8 mouse cellular contexts compared by ENCODE assay signal in the genomic region with DNA sequence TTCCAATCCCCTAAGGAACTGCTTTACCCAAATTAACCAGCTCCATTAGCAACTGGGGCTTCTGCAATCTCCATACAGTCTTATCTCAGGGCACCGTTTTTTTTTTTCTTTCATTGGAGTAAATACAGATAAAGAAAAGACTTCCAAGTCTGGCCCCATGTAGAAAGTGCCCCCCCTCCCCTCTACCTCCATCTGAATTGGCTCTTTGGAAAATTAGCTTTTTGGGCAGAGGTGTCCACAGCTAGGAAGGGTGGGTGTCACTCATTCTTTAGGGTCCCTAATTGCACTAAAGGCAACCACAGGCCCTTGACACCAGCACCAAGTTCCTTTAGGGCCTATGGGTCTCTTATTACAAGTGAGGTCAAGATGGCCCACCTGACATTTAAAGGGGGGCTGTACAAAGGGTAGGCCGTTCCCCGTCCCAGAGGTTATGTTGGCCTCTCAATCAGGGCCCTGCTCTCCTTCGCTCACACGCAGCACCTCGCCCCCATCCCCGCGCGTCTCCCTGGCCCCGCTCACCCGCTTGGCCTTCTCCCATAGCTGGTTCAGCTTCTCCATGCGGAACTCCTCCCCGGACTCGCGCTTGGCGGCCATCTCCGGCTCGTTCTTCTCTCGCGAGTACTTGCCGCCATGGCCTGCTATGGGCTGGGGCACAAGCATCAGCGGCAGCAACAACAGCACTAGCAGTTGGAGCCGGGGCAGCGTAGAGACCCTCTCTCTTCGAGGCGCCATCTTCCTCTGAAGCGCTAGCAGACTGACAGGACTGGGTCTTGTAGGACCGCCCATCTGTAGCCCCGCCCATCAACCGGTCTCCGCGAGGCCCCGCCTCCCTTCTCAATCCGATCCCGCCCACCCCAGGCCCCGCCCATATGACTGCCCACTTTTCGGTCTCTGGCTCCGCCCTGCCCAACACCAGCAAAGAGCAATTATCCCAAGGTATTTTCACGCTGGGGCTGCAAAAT. TPM values are rescaled to one million over a fixed set of nuclear protein-coding genes. Genes with fewer than 3 reads are reported as not detected.
DNase-seq lines count a peak whose midpoint lies in the region; ATAC-seq and TF ChIP-seq lines count a peak whose summit lies in the region.

Lrpap1 (minus strand) TSS at position 807 of the 962 bp plus-strand sequence.

- peak within 1 kb of the TSS; percentile 71 for H3K27ac ChIP-seq in heart, embryonic 11.5 days (ENCODE audit: low read depth, low read length)
- peak within 1 kb of the TSS; percentile 54 for H3K27ac ChIP-seq in kidney, embryonic 16.5 days (ENCODE audit: low read length)
- H3K27ac ChIP-seq in liver, adult 2 months (replicated peaks; ENCODE audit: insufficient read depth, low read depth, low read length), result peak within 1 kb of the TSS; percentile 33

- H3K36me3 ChIP-seq in C2C12 (ENCODE audit: control insufficient read depth, insufficient read depth), result no peaks in the 10 kb centered on the region
- peaks cover 35% of the 10 kb centered on the region for H3K36me3 ChIP-seq in erythroblast, embryonic 14.5 days (ENCODE audit: control insufficient read depth)
- peaks cover 7% of the 10 kb centered on the region; the same call in 1 of the 2 replicates for H3K36me3 ChIP-seq in heart, embryonic 11.5 days (ENCODE audit: control insufficient read depth, insufficient read depth, low read length)
- H3K36me3 ChIP-seq in kidney, embryonic 16.5 days (ENCODE audit: insufficient read depth, low read length), result peaks cover 18% of the 10 kb centered on the region
- H3K36me3 ChIP-seq in liver, adult 2 months (ENCODE audit: control insufficient read depth, insufficient read depth, low read length), result no peaks in the 10 kb centered on the region; the same call in 1 of the 2 replicates
- H3K36me3 ChIP-seq in myocyte (ENCODE audit: control insufficient read depth, insufficient read depth), result peaks cover 13% of the 10 kb centered on the region
- H3K36me3 ChIP-seq in splenic B cell, adult 2 months (ENCODE audit: control insufficient read depth, insufficient read depth, low read length, poor library complexity, severe bottlenecking), result peaks cover 2% of the 10 kb centered on the region

- H3K79me2 ChIP-seq in C2C12 (ENCODE audit: control insufficient read depth, insufficient read depth) (no peaks in the 10 kb centered on the region), myocyte (ENCODE audit: control insufficient read depth, insufficient read depth) (peaks cover 4% of the 10 kb centered on the region)
- H3K79me2 ChIP-seq in liver, adult 2 months (ENCODE audit: control insufficient read depth, insufficient read depth, low read length), result peaks cover 10% of the 10 kb centered on the region

- no peaks in the 10 kb centered on the region for H3K9me3 ChIP-seq in erythroblast, embryonic 14.5 days (ENCODE audit: control insufficient read depth, low read length)
- no peaks in the 10 kb centered on the region for H3K9me3 ChIP-seq in heart, embryonic 11.5 days (replicated peaks; ENCODE audit: control insufficient read depth, low read length)
- no peaks in the 10 kb centered on the region for H3K9me3 ChIP-seq in kidney, embryonic 16.5 days (ENCODE audit: low read length)

- H3ac ChIP-seq in C2C12 (ENCODE audit: control insufficient read depth, insufficient read length, low read depth) (peak within 1 kb of the TSS; percentile 80), myocyte (ENCODE audit: control insufficient read depth, insufficient read length) (peak within 1 kb of the TSS; percentile 12)

- WGBS in heart, embryonic 11.5 days (ENCODE audit: insufficient replicate concordance), result under 1% methylated on average over 39 of the region's 39 CpGs
- WGBS in kidney, embryonic 16.5 days, result under 1% methylated on average over 39 of the region's 39 CpGs
- under 1% methylated on average over 39 of the region's 39 CpGs for WGBS in liver, adult 2 months

- peak within 1 kb of the TSS; percentile 86 for H3K9ac ChIP-seq in heart, embryonic 11.5 days (ENCODE audit: low read depth, low read length)
- peak within 1 kb of the TSS; percentile 77 for H3K9ac ChIP-seq in kidney, embryonic 16.5 days (replicated peaks; ENCODE audit: low read length)
- H3K9ac ChIP-seq in liver, adult 2 months (ENCODE audit: low read depth, low read length), result peak within 1 kb of the TSS; percentile 79

- H3K4me1 ChIP-seq in erythroblast, embryonic 14.5 days (ENCODE audit: control insufficient read depth), result peaks cover 49% of the 10 kb centered on the region
- peaks cover 21% of the 10 kb centered on the region for H3K4me1 ChIP-seq in heart, embryonic 11.5 days (ENCODE audit: control insufficient read depth, insufficient read depth, low read length)
- peaks cover 20% of the 10 kb centered on the region for H3K4me1 ChIP-seq in kidney, embryonic 16.5 days (ENCODE audit: insufficient read depth, low read length)
- peaks cover 7% of the 10 kb centered on the region for H3K4me1 ChIP-seq in liver, adult 2 months (ENCODE audit: control insufficient read depth, insufficient read depth, low read length)

- peak; percentile 98 for DNase-seq in brain, embryonic 14.5 days (ENCODE audit: low read depth)
- DNase-seq in liver, adult 2 months (ENCODE audit: extremely low read depth, low read depth, low spot score), result peak; percentile 74
- peak; percentile 94 for DNase-seq in splenic B cell, adult 2 months (ENCODE audit: low read depth, low spot score)

- TF ChIP-seq CTCF in C2C12 (IDR thresholded peaks at IDR 0.05; ENCODE audit: control insufficient read depth, insufficient read depth, insufficient read length), result no peak
- TF ChIP-seq CTCF in brain, embryonic 14.5 days (IDR thresholded peaks at IDR 0.05; ENCODE audit: borderline replicate concordance, extremely low read depth, insufficient read depth, insufficient read length), result no peak
- TF ChIP-seq CTCF in liver, adult 2 months (IDR thresholded peaks at IDR 0.05; ENCODE audit: low read depth, low read length), result no peak

- H3K4me3 ChIP-seq in C2C12 (ENCODE audit: insufficient read depth, poor library complexity, severe bottlenecking) (peak within 1 kb of the TSS; percentile 38), myocyte (peak within 1 kb of the TSS; percentile 57)
- H3K4me3 ChIP-seq in erythroblast, embryonic 14.5 days (replicated peaks), result peak within 1 kb of the TSS; percentile 97
- peak within 1 kb of the TSS; percentile 80 for H3K4me3 ChIP-seq in heart, embryonic 11.5 days (ENCODE audit: low read depth, low read length)
- H3K4me3 ChIP-seq in kidney, embryonic 16.5 days (ENCODE audit: low read length), result peak within 1 kb of the TSS; percentile 75
- peak within 1 kb of the TSS; percentile 87 for H3K4me3 ChIP-seq in liver, adult 2 months (ENCODE audit: insufficient read depth, low read depth, low read length)

- H3K79me3 ChIP-seq in C2C12 (ENCODE audit: low read depth), result no peaks in the 10 kb centered on the region

- peak; percentile 91 for ATAC-seq in heart, embryonic 11.5 days (replicated peaks; ENCODE audit: insufficient number of reproducible peaks, low FRiP score, low TSS enrichment)
- peak; percentile 93 for ATAC-seq in kidney, embryonic 16.5 days (ENCODE audit: low FRiP score, low TSS enrichment)

- H3K4me2 ChIP-seq in heart, embryonic 11.5 days, result peak within 1 kb of the TSS; percentile 80
- peak within 1 kb of the TSS; percentile 72 for H3K4me2 ChIP-seq in kidney, embryonic 16.5 days (replicated peaks; ENCODE audit: low read depth, low read length)
- peak within 1 kb of the TSS; percentile 90 for H3K4me2 ChIP-seq in myocyte (ENCODE audit: low read depth)

- peaks cover 4% of the 10 kb centered on the region for H3K27me3 ChIP-seq in C2C12 (ENCODE audit: control insufficient read depth, insufficient read depth, insufficient read length)
- H3K27me3 ChIP-seq in erythroblast, embryonic 14.5 days (ENCODE audit: control insufficient read depth), result peaks cover 20% of the 10 kb centered on the region
- no peaks in the 10 kb centered on the region for H3K27me3 ChIP-seq in heart, embryonic 11.5 days (ENCODE audit: control insufficient read depth, insufficient read depth, low read length)
- H3K27me3 ChIP-seq in kidney, embryonic 16.5 days (ENCODE audit: insufficient read depth, low read length), result no peaks in the 10 kb centered on the region
- H3K27me3 ChIP-seq in liver, adult 2 months (ENCODE audit: control insufficient read depth, insufficient read depth, low read length), result no peaks in the 10 kb centered on the region
- H3K27me3 ChIP-seq in myocyte (ENCODE audit: control insufficient read depth, insufficient read depth, insufficient read length), result peaks cover 11% of the 10 kb centered on the region
- no peaks in the 10 kb centered on the region for H3K27me3 ChIP-seq in splenic B cell, adult 2 months (ENCODE audit: control insufficient read depth, insufficient read depth, low read length, poor library complexity, severe bottlenecking)

- TF ChIP-seq POLR2A in brain, embryonic 14.5 days (IDR thresholded peaks at IDR 0.05; ENCODE audit: borderline replicate concordance, extremely low read depth, insufficient read depth, insufficient read length, poor library complexity, severe bottlenecking), result peak; percentile 88; the same call in 1 of the 2 replicates
- TF ChIP-seq POLR2A in liver, adult 2 months (IDR thresholded peaks at IDR 0.05; ENCODE audit: extremely low read depth, insufficient read depth, low read length), result peak; percentile 92
- TF ChIP-seq POLR2A in myocyte (IDR thresholded peaks at IDR 0.05; ENCODE audit: insufficient read length, low read depth), result peak; percentile 95

TF ChIP-seq in C2C12, 6 proteins besides CTCF, POLR2A, EP300 and RAD21:
- TF ChIP-seq CEBPB (IDR thresholded peaks at IDR 0.05; ENCODE audit: low read depth), result no peak
TF ChIP-seq in C2C12: peak in this region for 0.

TF ChIP-seq in myocyte, 11 proteins besides CTCF, POLR2A, EP300 and RAD21:
- TF ChIP-seq TCF12 (IDR thresholded peaks at IDR 0.05; ENCODE audit: insufficient read depth, poor library complexity, severe bottlenecking) (no peak), E2F4 (IDR thresholded peaks at IDR 0.05; ENCODE audit: insufficient read depth) (no peak), POLR2AphosphoS2 (IDR thresholded peaks at IDR 0.05; ENCODE audit: insufficient read length, low read depth) (peak; percentile 93), USF1 (IDR thresholded peaks at IDR 0.05; ENCODE audit: low read depth) (no peak), CEBPB (IDR thresholded peaks at IDR 0.05; ENCODE audit: insufficient read depth, poor library complexity, severe bottlenecking) (no peak), TCF3 (IDR thresholded peaks at IDR 0.05; ENCODE audit: insufficient read length, low read depth) (no peak)

RNA-seq across cellular contexts. Expression of gene Lrpap1, which starts in this region (rescaled TPM):
- 26.5 TPM for polyA plus RNA-seq in C2C12 (2012; fragmentation: generic; extraction: Trizol)
- polyA plus RNA-seq in brain, embryonic 14.5 days (2012; rRNA removed), result 46.7 and 59.3 TPM in 2 replicates
- polyA plus RNA-seq in erythroblast, embryonic 14.5 days (2012), result 1.3 and 2.8 TPM in 2 replicates
- 130 and 151 TPM in 2 replicates for polyA plus RNA-seq in heart, embryonic 11.5 days (2014; fragmentation: Nextera tagmentation; extraction: Ambion mirVana)
- polyA plus RNA-seq in kidney, embryonic 16.5 days (2015; fragmentation: Nextera tagmentation; extraction: Ambion mirVana), result 252 and 271 TPM in 2 replicates
- total RNA-seq in liver, adult 2 months (2014; rRNA removed), result 37.8 and 39.1 TPM in 2 replicates
- polyA plus RNA-seq in liver, adult 2 months (2012; rRNA removed), result 22.4 and 22.7 TPM in 2 replicates
- polyA plus RNA-seq in myocyte (2012; fragmentation: generic; extraction: Trizol), result 46.2 TPM

Comparison
In these comparisons a context has a peak if more than half of its experiments do, and no peak if none do; other contexts are left out.
1. Peak in every context shown above with its lines: DNase-seq, ATAC-seq, H3K4me3 ChIP-seq and H3K27ac ChIP-seq.
2. H3K4me3 ChIP-seq: peak in every context shown above with its lines; median percentile 97 in erythroblast, embryonic 14.5 days; 87 in liver, adult 2 months; 80 in heart, embryonic 11.5 days; 75 in kidney, embryonic 16.5 days; 57 in myocyte; 38 in C2C12.